Mouse (Mus musculus) brain, embryonic 14.5 days (tissue): ENCODE data around the gene Zfp185.

Experiments
- CTCF ChIP-seq: fragments of 200-500 bp; IDR thresholded peaks from 2 replicates; pipeline ENCODE4 v1.5.1; 2012; ENCODE audit warnings: inconsistent platforms, mild to moderate bottlenecking, moderate library complexity, borderline replicate concordance; ENCODE audit not compliant: insufficient read depth, insufficient read length; ENCODE audit errors: extremely low read depth
- POLR2A ChIP-seq: fragments of 200-500 bp; IDR thresholded peaks from 2 replicates; pipeline ENCODE4 v1.6.1; 2012; ENCODE audit warnings: mild to moderate bottlenecking, inconsistent platforms, borderline replicate concordance; ENCODE audit not compliant: poor library complexity, insufficient read depth, insufficient read length, severe bottlenecking; ENCODE audit errors: extremely low read depth

- no peak for TF ChIP-seq CTCF
- TF ChIP-seq POLR2A = no peak
Measured at GRCm38 (mm10) chrX:73038831-73039230, 51.7 kb downstream of the Zfp185 start.
